11 mouse cellular contexts compared by ENCODE assay signal in the genomic region with DNA sequence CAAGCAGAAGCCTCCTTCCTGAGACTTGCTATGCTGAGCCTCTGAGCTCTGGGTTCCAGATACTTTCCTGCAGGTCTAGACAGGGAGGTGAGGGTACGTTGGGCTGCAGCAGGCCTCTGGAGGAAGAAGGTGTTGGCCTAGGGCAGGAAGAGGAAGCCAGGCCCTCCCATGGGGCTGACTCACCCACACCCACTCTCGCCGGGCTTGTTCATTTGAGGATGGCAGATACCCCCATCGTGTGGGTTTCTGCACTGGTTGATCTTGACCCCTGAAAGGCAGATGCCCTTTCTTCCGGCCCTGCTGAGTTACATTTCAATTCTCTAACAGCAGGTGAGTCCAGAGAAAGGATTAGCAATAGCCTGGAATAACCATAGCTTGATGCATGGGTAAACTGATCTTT. TPM values are rescaled to one million over a fixed set of nuclear protein-coding genes. Genes with fewer than 3 reads are reported as not detected.
DNase-seq lines count a peak whose midpoint lies in the region; ATAC-seq lines count a peak whose summit lies in the region.
"Had no signal": no experiment of that assay in that cellular context is flagged by ENCODE, and none has a peak within 500 bp of the region (broad histone marks: within the 10 kb centered on the region; RNA-seq: fewer than 3 reads in every experiment).

No protein-coding gene starts in this region.

- no peaks in the 10 kb centered on the region for H3K36me3 ChIP-seq in heart, embryonic 11.5 days (ENCODE audit: control insufficient read depth, insufficient read depth, low read length)
- no peaks in the 10 kb centered on the region for H3K36me3 ChIP-seq in splenic B cell, adult 2 months (ENCODE audit: control insufficient read depth, insufficient read depth, low read length, poor library complexity, severe bottlenecking)
- no peaks in the 10 kb centered on the region for H3K36me3 ChIP-seq in limb, embryonic 10.5 days
- H3K36me3 ChIP-seq: embryonic facial prominence, embryonic 12.5 days had no signal

- 0 out of 2 replicates have a peak, but pooled peaks cover 4% of the 10 kb centered on the region for H3K27me3 ChIP-seq in heart, embryonic 11.5 days (ENCODE audit: control insufficient read depth, insufficient read depth, low read length)
- H3K27me3 ChIP-seq in splenic B cell, adult 2 months (ENCODE audit: control insufficient read depth, insufficient read depth, low read length, poor library complexity, severe bottlenecking): no peaks in the 10 kb centered on the region
- H3K27me3 ChIP-seq in limb, embryonic 10.5 days (ENCODE audit: low read depth, poor library complexity, severe bottlenecking): peaks cover 30% of the 10 kb centered on the region

- ATAC-seq in heart, embryonic 11.5 days (replicated peaks; ENCODE audit: insufficient number of reproducible peaks, low FRiP score, low TSS enrichment): no peak

- no peak for DNase-seq in heart, adult 9 months (ENCODE audit: low spot score in 2 of 2)
- DNase-seq in thymus, postnatal 4 days: peak; percentile 17
- DNase-seq in thymus, adult 18-20 months: no peak
- peak; percentile 60 for DNase-seq in lung, postnatal 36 days
- DNase-seq in splenic B cell, adult 2 months (ENCODE audit: low read depth, low spot score): peak; percentile 48
- no peak for DNase-seq in adrenal gland, adult (ENCODE audit: inconsistent age in 2 of 2, low spot score in 1 of 2)
- no peak for DNase-seq in limb, embryonic 10.5 days (ENCODE audit: low spot score)
- DNase-seq: kidney, postnatal 25 days; retina, postnatal 1 day had no signal

- H3K9me3 ChIP-seq in heart, embryonic 11.5 days (replicated peaks; ENCODE audit: control insufficient read depth, low read length): no peaks in the 10 kb centered on the region
- H3K9me3 ChIP-seq in limb, embryonic 10.5 days (replicated peaks): no peaks in the 10 kb centered on the region
- H3K9me3 ChIP-seq: embryonic facial prominence, embryonic 12.5 days had no signal

- no peak overlapping the region for H3K27ac ChIP-seq in heart, embryonic 11.5 days (ENCODE audit: low read depth, low read length)
- no peak overlapping the region for H3K27ac ChIP-seq in limb, embryonic 10.5 days
- H3K27ac ChIP-seq: embryonic facial prominence, embryonic 12.5 days had no signal

- no peak overlapping the region for H3K4me3 ChIP-seq in heart, embryonic 11.5 days (ENCODE audit: low read depth, low read length)
- no peak overlapping the region for H3K4me3 ChIP-seq in limb, embryonic 10.5 days
- H3K4me3 ChIP-seq: embryonic facial prominence, embryonic 12.5 days had no signal

- H3K9ac ChIP-seq in heart, embryonic 11.5 days (ENCODE audit: low read depth, low read length): no peak overlapping the region
- H3K9ac ChIP-seq: embryonic facial prominence, embryonic 12.5 days had no signal

- WGBS in heart, embryonic 11.5 days (ENCODE audit: insufficient replicate concordance): 59% methylated on average over 5 of the region's 5 CpGs
- 81% methylated on average over 5 of the region's 5 CpGs for WGBS in limb, embryonic 10.5 days

- H3K4me1 ChIP-seq in heart, embryonic 11.5 days (ENCODE audit: control insufficient read depth, insufficient read depth, low read length): peaks cover 30% of the 10 kb centered on the region
- peaks cover 34% of the 10 kb centered on the region for H3K4me1 ChIP-seq in limb, embryonic 10.5 days
- H3K4me1 ChIP-seq: embryonic facial prominence, embryonic 12.5 days had no signal

- peak overlapping the region; percentile 32 for H3K4me2 ChIP-seq in heart, embryonic 11.5 days
- H3K4me2 ChIP-seq: embryonic facial prominence, embryonic 12.5 days had no signal

RNA-seq across cellular contexts. Expression of gene Hopx, which starts 22.4 kb away (rescaled TPM):
- polyA plus RNA-seq in heart, embryonic 11.5 days (2014; fragmentation: Nextera tagmentation; extraction: Ambion mirVana): 13.0 and 19.7 TPM in 2 replicates
- not detected in 2 replicates for polyA plus RNA-seq in limb, embryonic 10.5 days (2016; fragmentation: Nextera tagmentation; extraction: Ambion mirVana)

Comparison
In these comparisons a context has a peak if more than half of its experiments do, and no peak if none do; other contexts are left out.
1. DNase-seq: peak in thymus, postnatal 4 days (single experiment), lung, postnatal 36 days (single experiment) and splenic B cell, adult 2 months (single experiment); none in heart, adult 9 months (0 of 2), thymus, adult 18-20 months (0 of 2), adrenal gland, adult (0 of 2) and limb, embryonic 10.5 days (single experiment).
2. RNA of gene Hopx, which starts 22.4 kb away (polyA plus RNA-seq): 13.0 to 19.7 TPM in heart, embryonic 11.5 days; not detected in limb, embryonic 10.5 days; every median in the first group is over 10 times any median in the second.